In genomic region chr1:75997222-75997621, GRCm38 (mm10) we compare ENCODE assay signal across 28 mouse cellular contexts.
DNase-seq lines count a peak whose midpoint lies in the region; ATAC-seq and TF ChIP-seq lines count a peak whose summit lies in the region.
"Had no signal": no experiment of that assay in that cellular context is flagged by ENCODE, and none has a peak within 500 bp of the region (broad histone marks: within the 10 kb centered on the region; RNA-seq: fewer than 3 reads in every experiment).

No protein-coding gene starts in this region.

- no peak overlapping the region for H3K4me2 ChIP-seq in heart, postnatal 0 days (ENCODE audit: low read depth, low read length)
- no peak overlapping the region for H3K4me2 ChIP-seq in midbrain, postnatal 0 days (ENCODE audit: low read depth, low read length, poor library complexity, severe bottlenecking)
- H3K4me2 ChIP-seq: embryonic facial prominence, embryonic 12.5 days; forebrain, embryonic 15.5 days; liver, embryonic 12.5 days; neural tube, embryonic 15.5 days had no signal

- no peaks in the 10 kb centered on the region for H3K27me3 ChIP-seq in heart, postnatal 0 days (ENCODE audit: control insufficient read depth, insufficient read depth, low read length)
- no peaks in the 10 kb centered on the region for H3K27me3 ChIP-seq in midbrain, postnatal 0 days (ENCODE audit: insufficient read depth, low read length)
- H3K27me3 ChIP-seq in midbrain, embryonic 10.5 days (ENCODE audit: low read depth, poor library complexity, severe bottlenecking): no peaks in the 10 kb centered on the region
- H3K27me3 ChIP-seq: embryonic facial prominence, embryonic 12.5 days; forebrain, embryonic 15.5 days; liver, embryonic 12.5 days; neural tube, embryonic 15.5 days had no signal

- no peak overlapping the region for H3K4me3 ChIP-seq in heart, postnatal 0 days (ENCODE audit: low read depth, low read length)
- no peak overlapping the region for H3K4me3 ChIP-seq in midbrain, postnatal 0 days (ENCODE audit: low read depth, low read length)
- no peak overlapping the region for H3K4me3 ChIP-seq in midbrain, embryonic 10.5 days
- H3K4me3 ChIP-seq: embryonic facial prominence, embryonic 12.5 days; forebrain, embryonic 15.5 days; liver, embryonic 12.5 days; neural tube, embryonic 15.5 days had no signal

- ATAC-seq in heart, postnatal 0 days (ENCODE audit: insufficient read depth, low read depth): no peak
- ATAC-seq in midbrain, postnatal 0 days (ENCODE audit: low FRiP score): no peak
- ATAC-seq: forebrain, embryonic 15.5 days; hindbrain, embryonic 16.5 days; intestine, embryonic 16.5 days; liver, embryonic 12.5 days; liver, postnatal 0 days; lung, postnatal 0 days had no signal

- no peak overlapping the region for H3K9ac ChIP-seq in heart, postnatal 0 days (replicated peaks; ENCODE audit: low read depth, low read length)
- no peak overlapping the region for H3K9ac ChIP-seq in midbrain, postnatal 0 days (replicated peaks; ENCODE audit: low read length, poor library complexity, severe bottlenecking)
- H3K9ac ChIP-seq: embryonic facial prominence, embryonic 12.5 days; forebrain, embryonic 15.5 days; liver, embryonic 12.5 days; liver, postnatal 0 days; neural tube, embryonic 15.5 days had no signal

- no peak overlapping the region for H3K27ac ChIP-seq in heart, postnatal 0 days (ENCODE audit: low read depth)
- H3K27ac ChIP-seq in midbrain, postnatal 0 days (ENCODE audit: low read depth, low read length): no peak overlapping the region
- no peak overlapping the region for H3K27ac ChIP-seq in midbrain, embryonic 10.5 days (replicated peaks)
- H3K27ac ChIP-seq: embryonic facial prominence, embryonic 12.5 days; forebrain, embryonic 15.5 days; liver, embryonic 12.5 days; macrophage; neural tube, embryonic 15.5 days had no signal

- no peak for TF ChIP-seq EP300 in heart, postnatal 0 days (IDR thresholded peaks at IDR 0.05; ENCODE audit: low read depth)

- peak; percentile 27; the same call in 1 of the 2 replicates for TF ChIP-seq CTCF in heart, postnatal 0 days (IDR thresholded peaks at IDR 0.05; ENCODE audit: low read depth)
- TF ChIP-seq CTCF in midbrain, postnatal 0 days (IDR thresholded peaks at IDR 0.05): 0 out of 2 replicates have a peak, but pooled peaks have one; percentile 3

- no peaks in the 10 kb centered on the region for H3K9me3 ChIP-seq in heart, postnatal 0 days (replicated peaks; ENCODE audit: control insufficient read depth, low read length)
- H3K9me3 ChIP-seq in midbrain, postnatal 0 days (ENCODE audit: low read length): no peaks in the 10 kb centered on the region
- no peaks in the 10 kb centered on the region for H3K9me3 ChIP-seq in midbrain, embryonic 10.5 days (replicated peaks)
- H3K9me3 ChIP-seq: embryonic facial prominence, embryonic 12.5 days; forebrain, embryonic 15.5 days; liver, embryonic 12.5 days; neural tube, embryonic 15.5 days had no signal

- H3K4me1 ChIP-seq in heart, postnatal 0 days (ENCODE audit: control insufficient read depth, insufficient read depth): peaks cover 7% of the 10 kb centered on the region
- no peaks in the 10 kb centered on the region for H3K4me1 ChIP-seq in midbrain, postnatal 0 days (ENCODE audit: insufficient read depth, low read length)
- H3K4me1 ChIP-seq in midbrain, embryonic 10.5 days: no peaks in the 10 kb centered on the region
- H3K4me1 ChIP-seq: embryonic facial prominence, embryonic 12.5 days; forebrain, embryonic 15.5 days; liver, embryonic 12.5 days; neural tube, embryonic 15.5 days had no signal

- WGBS in heart, postnatal 0 days: 77% methylated on average over 3 of the region's 3 CpGs
- 71% methylated on average over 3 of the region's 3 CpGs for WGBS in midbrain, postnatal 0 days
- 70% methylated on average over 3 of the region's 3 CpGs for WGBS in midbrain, embryonic 10.5 days

- peak; percentile 28 for DNase-seq in embryo, embryonic 10.5 days (ENCODE audit: low spot score)
- DNase-seq in embryo, embryonic 10 days (ENCODE audit: low spot score): no peak
- no peak for DNase-seq in heart, postnatal 0 days (ENCODE audit: low spot score)
- no peak for DNase-seq in heart, adult 8-10 months (ENCODE audit: low spot score)
- no peak for DNase-seq in midbrain, postnatal 0 days (ENCODE audit: low spot score)
- no peak for DNase-seq in midbrain, embryonic 10.5 days (ENCODE audit: low spot score)
- DNase-seq in frontal cortex, postnatal 14 days (ENCODE audit: low spot score in 2 of 2): no peak
- no peak for DNase-seq in thymus, postnatal 36 days
- DNase-seq: adrenal gland, adult 8-10 months; cerebellum, adult 2 months; cerebellum, postnatal 14 days; gastrocnemius, postnatal 10 days; kidney, adult 9 months; kidney, postnatal 10 days; left cerebral cortex, postnatal 4 days; liver, postnatal 0 days; midbrain, embryonic 14.5 days; spleen, adult 18-20 months; thymus, adult 18-20 months; thymus, postnatal 25 days had no signal

- H3K36me3 ChIP-seq in heart, postnatal 0 days (replicated peaks; ENCODE audit: control insufficient read depth, insufficient read depth, low read length): no peaks in the 10 kb centered on the region
- H3K36me3 ChIP-seq in midbrain, postnatal 0 days (ENCODE audit: insufficient read depth, low read length): no peaks in the 10 kb centered on the region
- no peaks in the 10 kb centered on the region for H3K36me3 ChIP-seq in midbrain, embryonic 10.5 days
- H3K36me3 ChIP-seq: embryonic facial prominence, embryonic 12.5 days; forebrain, embryonic 15.5 days; liver, embryonic 12.5 days; neural tube, embryonic 15.5 days had no signal
